Mouse (Mus musculus) myocyte (in vitro differentiated cells): Measurements from ENCODE around the gene Ube2ql1. TPM values are rescaled to one million over a fixed set of nuclear protein-coding genes. Genes with fewer than 3 reads are reported as not detected.

ENCODE experiments used
- H3K27me3 ChIP-seq: one replicate; pipeline ENCODE4 v1.6.1; 2011; ENCODE audit not compliant: control insufficient read depth, insufficient read depth, insufficient read length
- H3K36me3 ChIP-seq: one replicate; pipeline ENCODE4 v1.6.1; 2011; ENCODE audit not compliant: control insufficient read depth, insufficient read depth
- H3K4me2 ChIP-seq: one replicate; pipeline ENCODE4 v1.6.1; 2011; ENCODE audit warnings: low read depth, control low read depth
- H3K4me3 ChIP-seq: one replicate; pipeline ENCODE4 v1.5.1; 2011; ENCODE audit warnings: mild to moderate bottlenecking, control low read depth, moderate library complexity
- H3K79me2 ChIP-seq: one replicate; pipeline ENCODE4 v1.6.1; 2011; ENCODE audit not compliant: control insufficient read depth, insufficient read depth
- H3ac ChIP-seq: one replicate; pipeline ENCODE4 v1.6.1; 2011; ENCODE audit not compliant: control insufficient read depth, insufficient read length
- CEBPB ChIP-seq: IDR thresholded peaks from 2 replicates; pipeline ENCODE4 v1.6.1; 2011; ENCODE audit warnings: mild to moderate bottlenecking, moderate library complexity; ENCODE audit not compliant: poor library complexity, insufficient read depth, severe bottlenecking
- E2F4 ChIP-seq: IDR thresholded peaks from one replicate; pipeline ENCODE4 v1.6.1; 2011; ENCODE audit warnings: mild to moderate bottlenecking, control low read depth, moderate library complexity; ENCODE audit not compliant: insufficient read depth
- MAX ChIP-seq: IDR thresholded peaks from one replicate; pipeline ENCODE4 v1.6.1; 2011; ENCODE audit warnings: low read depth, mild to moderate bottlenecking, control low read depth
- MYOD1 ChIP-seq, 3 experiments: IDR thresholded peaks; one replicate each; pipeline ENCODE4 v1.6.1; 2011; ENCODE audit warnings: control low read depth in 2 of 3, low read depth in 2 of 3, mild to moderate bottlenecking in 2 of 3, moderate library complexity in 1 of 3; ENCODE audit not compliant: insufficient read length in 2 of 3, control insufficient read depth in 1 of 3
- MYOG ChIP-seq, 3 experiments: IDR thresholded peaks; one replicate each; pipeline ENCODE4 v1.6.1; 2011; ENCODE audit warnings: control low read depth in 2 of 3, low read depth in 2 of 3, mild to moderate bottlenecking in 2 of 3; ENCODE audit not compliant: insufficient read length in 2 of 3, control insufficient read depth in 1 of 3, insufficient read depth in 1 of 3
- POLR2A ChIP-seq: IDR thresholded peaks from one replicate; pipeline ENCODE4 v1.6.1; 2011; ENCODE audit warnings: low read depth, mild to moderate bottlenecking, control low read depth, moderate library complexity; ENCODE audit not compliant: insufficient read length
- POLR2AphosphoS2 ChIP-seq: IDR thresholded peaks from one replicate; pipeline ENCODE4 v1.6.1; 2011; ENCODE audit warnings: low read depth, control low read depth; ENCODE audit not compliant: insufficient read length
- REST ChIP-seq: IDR thresholded peaks from one replicate; pipeline ENCODE4 v1.6.1; 2011; ENCODE audit warnings: mild to moderate bottlenecking, control low read depth, moderate library complexity; ENCODE audit not compliant: insufficient read depth, insufficient read length
- SRF ChIP-seq: IDR thresholded peaks from one replicate; pipeline ENCODE4 v1.6.1; 2011; ENCODE audit warnings: low read depth; ENCODE audit not compliant: control insufficient read depth, insufficient read length
- TCF12 ChIP-seq: IDR thresholded peaks from one replicate; pipeline ENCODE4 v1.6.1; 2011; ENCODE audit warnings: mild to moderate bottlenecking, control low read depth; ENCODE audit not compliant: poor library complexity, insufficient read depth, severe bottlenecking
- TCF3 ChIP-seq: IDR thresholded peaks from one replicate; pipeline ENCODE4 v1.6.1; 2011; ENCODE audit warnings: low read depth, control low read depth; ENCODE audit not compliant: insufficient read length
- USF1 ChIP-seq: IDR thresholded peaks from one replicate; pipeline ENCODE4 v1.6.1; 2011; ENCODE audit warnings: low read depth, mild to moderate bottlenecking, control low read depth, moderate library complexity
- polyA plus RNA-seq: library from polyadenylated mRNA; unstranded; fragments of >200 nt; fragmentation: generic; extraction: Trizol; gene quantifications from one replicate; pipeline ENCODE4 v1.2.1, GENCODE M21; 2012; ENCODE audit warnings: missing spikeins

The Ube2ql1 gene
- 0.02 TPM for polyA plus RNA-seq

GRCm38 (mm10) chr13:69739759-69740135 is at the start of gene Ube2ql1:
TSS of gene Ube2ql1 (minus strand) at chr13:69739889.
- Histone ChIP-seq H3K4me3 (no peak within 1 kb of the TSS), H3K27me3 (peaks cover 40% of the 10 kb centered on the region), H3K36me3 (no peaks in the 10 kb centered on the region), H3ac (peak within 1 kb of the TSS; percentile 22), H3K4me2 (peak within 1 kb of the TSS; percentile 72), H3K79me2 (no peaks in the 10 kb centered on the region)
- TF ChIP-seq MYOG (IDR thresholded peaks at IDR 0.05; ENCODE audit: control insufficient read depth in 1 of 3, insufficient read depth in 1 of 3, insufficient read length in 2 of 3, low read depth in 2 of 3) (peak in 1 of 3 experiments; percentile 21), CEBPB (no peak)

GRCm38 (mm10) chr13:69788704-69789103 is 49.0 kb upstream of the Ube2ql1 start:
- no peak overlapping the region for H3ac ChIP-seq
- no peaks in the 10 kb centered on the region for H3K36me3 ChIP-seq
- H3K79me2 ChIP-seq = no peaks in the 10 kb centered on the region
- TF ChIP-seq MYOG (IDR thresholded peaks at IDR 0.05; ENCODE audit: control insufficient read depth in 1 of 3, insufficient read depth in 1 of 3, insufficient read length in 2 of 3, low read depth in 2 of 3) (no peak), REST (no peak), POLR2A (no peak), TCF12 (no peak), CEBPB (no peak), POLR2AphosphoS2 (no peak), USF1 (no peak), MYOD1 (IDR thresholded peaks at IDR 0.05; ENCODE audit: control insufficient read depth in 1 of 3, insufficient read length in 2 of 3, low read depth in 2 of 3) (no peak), MAX (no peak), TCF3 (no peak), E2F4 (no peak), SRF (no peak)
- H3K4me3 ChIP-seq = no peak overlapping the region
- no peak overlapping the region for H3K4me2 ChIP-seq
- peaks cover 7% of the 10 kb centered on the region for H3K27me3 ChIP-seq

- Histone ChIP-seq H3K4me2 (no peak overlapping the region), H3K4me3 (no peak overlapping the region), H3K27me3 (no peaks in the 10 kb centered on the region), H3K36me3 (no peaks in the 10 kb centered on the region), H3K79me2 (no peaks in the 10 kb centered on the region), H3ac (no peak overlapping the region)
- no peak for TF ChIP-seq MYOG (IDR thresholded peaks at IDR 0.05; ENCODE audit: control insufficient read depth in 1 of 3, insufficient read depth in 1 of 3, insufficient read length in 2 of 3, low read depth in 2 of 3)
- TF ChIP-seq REST = no peak
- TF ChIP-seq TCF12 = no peak
- TF ChIP-seq MAX = no peak
- no peak for TF ChIP-seq POLR2A
- no peak for TF ChIP-seq SRF
- no peak for TF ChIP-seq TCF3
- no peak for TF ChIP-seq POLR2AphosphoS2
- no peak for TF ChIP-seq CEBPB
These were observed 38.5 kb upstream of the Ube2ql1 start for GRCm38 (mm10) chr13:69778221-69778620.

GRCm38 (mm10) chr13:69772358-69772757 is 32.7 kb upstream of the Ube2ql1 start:
- no peak for TF ChIP-seq TCF12
- TF ChIP-seq REST = no peak
- TF ChIP-seq POLR2AphosphoS2 = no peak
- no peak for TF ChIP-seq MYOG (IDR thresholded peaks at IDR 0.05; ENCODE audit: control insufficient read depth in 1 of 3, insufficient read depth in 1 of 3, insufficient read length in 2 of 3, low read depth in 2 of 3)
- no peak for TF ChIP-seq POLR2A
- TF ChIP-seq MAX = no peak
- TF ChIP-seq MYOD1 (IDR thresholded peaks at IDR 0.05; ENCODE audit: control insufficient read depth in 1 of 3, insufficient read length in 2 of 3, low read depth in 2 of 3) = no peak
- TF ChIP-seq CEBPB = no peak
- H3K4me3 ChIP-seq = no peak overlapping the region
- H3K79me2 ChIP-seq = no peaks in the 10 kb centered on the region
- no peaks in the 10 kb centered on the region for H3K27me3 ChIP-seq
- H3ac ChIP-seq = no peak overlapping the region
- no peak overlapping the region for H3K4me2 ChIP-seq
- no peaks in the 10 kb centered on the region for H3K36me3 ChIP-seq

GRCm38 (mm10) chr13:69770538-69771456 is 31.1 kb upstream of the Ube2ql1 start:
- TF ChIP-seq MAX (no peak), USF1 (peak; percentile 29)
- no peaks in the 10 kb centered on the region for H3K27me3 ChIP-seq
- no peak overlapping the region for H3K4me3 ChIP-seq
- H3K79me2 ChIP-seq = no peaks in the 10 kb centered on the region
- H3K4me2 ChIP-seq = no peak overlapping the region
- no peaks in the 10 kb centered on the region for H3K36me3 ChIP-seq
- H3ac ChIP-seq = no peak overlapping the region
